In genomic region chr4:135189452-135190008, GRCm38 (mm10) we compare ENCODE assay signal across 18 mouse cellular contexts.
DNase-seq lines count a peak whose midpoint lies in the region; ATAC-seq and TF ChIP-seq lines count a peak whose summit lies in the region.
"Had no signal": no experiment of that assay in that cellular context is flagged by ENCODE, and none has a peak within 500 bp of the region (broad histone marks: within the 10 kb centered on the region; RNA-seq: fewer than 3 reads in every experiment).

No protein-coding gene starts in this region.

- TF ChIP-seq CTCF in CH12.LX (conservative IDR thresholded peaks at IDR 0.05 in 1 of 2, IDR thresholded peaks at IDR 0.05 in 1 of 2; ENCODE audit: low read depth in 2 of 2, low read length in 2 of 2): no peak

- H3K27me3 ChIP-seq in CH12.LX (replicated peaks): no peaks in the 10 kb centered on the region
- H3K27me3 ChIP-seq: neural tube, embryonic 13.5 days had no signal

- H3K4me3 ChIP-seq in CH12.LX (replicated peaks in 1 of 3; ENCODE audit: low read depth in 2 of 3, low read length in 2 of 3, poor library complexity in 1 of 3): no peak overlapping the region
- H3K4me3 ChIP-seq: forebrain, embryonic 12.5 days; limb, embryonic 15.5 days; midbrain, embryonic 10.5 days; neural tube, embryonic 13.5 days had no signal

- intact Hi-C loops in heart, postnatal 25 days (cut with DNase I): loop anchor here (5.0 kb wide), 1 partner anchor 127 kb away; no protein-coding TSS in a partner anchor

- TF ChIP-seq RAD21 in CH12.LX (IDR thresholded peaks at IDR 0.05; ENCODE audit: low read depth, low read length): no peak

- dilution Hi-C loops in CH12.LX (cut with MboI; ENCODE audit: extremely low pct_ligation_motif_present, extremely low pct_unique_long_range_greater_than_20kb, low sequenced_read_pairs): no loop called here

- H3K27ac ChIP-seq in CH12.LX (ENCODE audit: insufficient read depth, low read depth): no peak overlapping the region
- H3K27ac ChIP-seq: forebrain, embryonic 12.5 days; limb, embryonic 15.5 days; midbrain, embryonic 10.5 days; neural tube, embryonic 13.5 days; stomach, postnatal 0 days had no signal

- peaks cover under 1% of the 10 kb centered on the region for H3K9me3 ChIP-seq in CH12.LX (replicated peaks; ENCODE audit: low read length)
- H3K9me3 ChIP-seq: forebrain, embryonic 12.5 days; G1E; limb, embryonic 15.5 days; midbrain, embryonic 10.5 days; neural tube, embryonic 13.5 days had no signal

- no peak overlapping the region for H3K9ac ChIP-seq in CH12.LX (ENCODE audit: insufficient read depth, low read depth)
- H3K9ac ChIP-seq: forebrain, embryonic 12.5 days; limb, embryonic 15.5 days; neural tube, embryonic 13.5 days had no signal

- no peaks in the 10 kb centered on the region for H3K79me2 ChIP-seq in CH12.LX (replicated peaks; ENCODE audit: control insufficient read depth, extremely low read depth, insufficient read depth, poor library complexity, severe bottlenecking)

- no peaks in the 10 kb centered on the region for H3K36me3 ChIP-seq in CH12.LX (replicated peaks in 1 of 2; ENCODE audit: control insufficient read depth in 1 of 2, insufficient read depth in 1 of 2, low read length in 1 of 2)
- H3K36me3 ChIP-seq: forebrain, embryonic 12.5 days; G1E; limb, embryonic 15.5 days; midbrain, embryonic 10.5 days; neural tube, embryonic 13.5 days had no signal

- TF ChIP-seq POLR2A in CH12.LX (IDR thresholded peaks at IDR 0.05; ENCODE audit: low read depth, low read length): no peak

- in situ Hi-C loops in CH12.LX (cut with MboI; ENCODE audit: low pct_ligation_motif_present, low pct_unique_long_range_greater_than_20kb, low sequenced_read_pairs): no loop called here

- DNase-seq in adrenal gland, postnatal 36 days: peak; percentile 12 to 39
- DNase-seq in adrenal gland, postnatal 4 days (ENCODE audit: low spot score in 2 of 2): no peak
- DNase-seq in kidney, postnatal 14 days: peak; percentile 28
- no peak for DNase-seq in kidney, adult 9 months
- DNase-seq in CH12.LX (ENCODE audit: extremely low read depth): no peak
- peak; percentile 37 for DNase-seq in heart, postnatal 25 days (ENCODE audit: low spot score)
- DNase-seq: cerebellum, adult 11 months; cerebellum, postnatal 36 days; lung, adult 18-20 months; lung, postnatal 36 days; thymus, postnatal 14 days had no signal

- peaks cover 8 to 9% of the 10 kb centered on the region in 2 experiments; a peak in 3 of 4 replicates for H3K4me1 ChIP-seq in CH12.LX (ENCODE audit: control insufficient read depth in 1 of 2, insufficient read depth in 2 of 2)
- H3K4me1 ChIP-seq: forebrain, embryonic 12.5 days; limb, embryonic 15.5 days; midbrain, embryonic 10.5 days; neural tube, embryonic 13.5 days had no signal

- no peak for TF ChIP-seq EP300 in CH12.LX (IDR thresholded peaks at IDR 0.05; ENCODE audit: low read length)

- ATAC-seq in granulocyte monocyte progenitor cell, adult 5-6 weeks (replicated peaks; ENCODE audit: poor library complexity, severe bottlenecking): no peak

- no peak overlapping the region for H3K4me2 ChIP-seq in CH12.LX (ENCODE audit: insufficient read depth, low read depth, poor library complexity, severe bottlenecking)
- H3K4me2 ChIP-seq: forebrain, embryonic 12.5 days; limb, embryonic 15.5 days; neural tube, embryonic 13.5 days had no signal

TF ChIP-seq in CH12.LX, 34 proteins besides CTCF, POLR2A, EP300 and RAD21:
- no peak for TF ChIP-seq SIN3A (IDR thresholded peaks at IDR 0.05; ENCODE audit: low read length)
- TF ChIP-seq ETS1 (conservative IDR thresholded peaks at IDR 0.05; ENCODE audit: low read depth, low read length): 0 out of 2 replicates have a peak, but pooled peaks have one; percentile 19

Comparison
In these comparisons a context has a peak if more than half of its experiments do, and no peak if none do; other contexts are left out.
1. DNase-seq: peak in adrenal gland, postnatal 36 days (2 of 2), kidney, postnatal 14 days (single experiment) and heart, postnatal 25 days (single experiment); none in adrenal gland, postnatal 4 days (0 of 2), kidney, adult 9 months (single experiment) and CH12.LX (single experiment).